Mouse (Mus musculus): ENCODE data around the gene Lmbrd1.
"Not testable (repeated sequence)": the region's sequence is repeated elsewhere in the genome, so short reads cannot be mapped to it uniquely, and the experiment has no call there.

Lmbrd1 gene

DNA sequence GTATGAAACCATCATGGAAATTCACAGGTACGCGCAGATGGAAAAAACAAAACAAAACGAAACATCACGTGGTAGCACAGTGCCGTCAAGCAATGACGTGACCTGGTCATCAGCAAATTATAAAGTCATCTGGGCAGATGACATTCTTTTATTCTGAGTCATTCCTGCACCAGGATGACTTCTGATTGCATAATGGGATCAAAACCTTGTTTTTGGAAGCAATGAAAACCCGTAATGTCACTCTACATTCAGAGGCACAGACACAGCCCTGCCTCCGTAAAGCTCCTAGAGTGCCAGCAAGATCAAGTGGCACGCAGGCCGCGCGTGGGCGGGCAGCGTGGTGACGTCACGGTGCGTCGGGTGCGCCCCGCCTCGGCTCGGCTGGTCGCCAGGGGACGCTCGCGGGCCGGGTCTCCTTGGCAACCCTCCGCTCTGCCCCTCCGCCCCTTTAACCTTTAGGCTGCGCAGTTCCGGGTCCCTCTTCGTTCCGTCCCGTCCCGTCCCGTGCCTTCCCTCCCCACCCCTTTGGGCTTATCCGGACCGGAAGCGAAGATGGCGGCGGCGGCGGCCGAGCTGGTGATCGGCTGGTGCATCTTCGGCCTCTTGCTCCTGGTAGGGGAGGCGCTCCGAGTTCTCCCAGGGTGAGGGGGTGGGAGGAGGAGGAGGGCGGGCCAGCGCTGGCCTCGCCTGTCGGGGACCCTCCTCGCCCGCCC is at the start of gene Lmbrd1:
Gene Lmbrd1 (plus strand): TSS at position 426 of the 713 bp plus-strand sequence.
- peak; percentile 94 for DNase-seq

GRCm38 (mm10) chr1:24633553-24634132 is 44.8 kb upstream of the Lmbrd1 start:
- peak; percentile 52 for DNase-seq

DNA sequence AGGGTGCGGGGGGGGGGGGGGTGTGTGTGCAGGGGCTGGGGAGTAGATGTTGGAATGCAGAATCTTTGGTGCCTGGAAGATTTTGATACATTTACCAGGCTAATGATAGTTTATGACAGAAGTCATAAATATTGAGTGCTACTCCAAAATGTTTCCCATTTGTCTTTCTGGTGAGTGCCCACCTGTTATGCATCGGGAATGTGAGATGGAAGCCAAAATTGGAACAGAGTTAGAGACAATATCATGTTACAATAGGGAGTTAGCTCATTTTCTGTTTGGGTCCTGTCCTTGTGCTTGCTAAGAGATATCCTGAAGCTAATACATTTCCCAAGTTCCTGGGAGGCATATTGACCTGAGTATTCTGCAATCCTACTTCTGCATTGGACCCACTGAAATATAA is 28.3 kb upstream of the Lmbrd1 start:
- no peak for DNase-seq

- no peak for DNase-seq
These were observed 18.5 kb upstream of the Lmbrd1 start for GRCm38 (mm10) chr1:24659914-24660313.

- not testable (repeated sequence) for DNase-seq
These were observed 17.8 kb upstream of the Lmbrd1 start for GRCm38 (mm10) chr1:24660662-24661061.

- DNase-seq, result no peak
These were observed 16.9 kb upstream of the Lmbrd1 start for GRCm38 (mm10) chr1:24661551-24661950.

- no peak for DNase-seq
These were observed 14.3 kb upstream of the Lmbrd1 start for GRCm38 (mm10) chr1:24664158-24664557.

- no peak for DNase-seq
These were observed 5.2 kb upstream of the Lmbrd1 start for GRCm38 (mm10) chr1:24673231-24673630.

- DNase-seq, result peak; percentile 26
These were observed 724 bp upstream of the Lmbrd1 start for GRCm38 (mm10) chr1:24677706-24678105.

GRCm38 (mm10) chr1:24679071-24679470 is 641 bp downstream of the Lmbrd1 start:
- DNase-seq, result no peak

GRCm38 (mm10) chr1:24680991-24681390 is 2.6 kb downstream of the Lmbrd1 start:
- no peak for DNase-seq

GRCm38 (mm10) chr1:24681946-24682345 is 3.5 kb downstream of the Lmbrd1 start:
- no peak for DNase-seq

- peak; percentile 47 for DNase-seq
These were observed 5.5 kb downstream of the Lmbrd1 start for GRCm38 (mm10) chr1:24683947-24684346.

- no peak for DNase-seq
These were observed 7.2 kb downstream of the Lmbrd1 start for GRCm38 (mm10) chr1:24685606-24686005.

DNA sequence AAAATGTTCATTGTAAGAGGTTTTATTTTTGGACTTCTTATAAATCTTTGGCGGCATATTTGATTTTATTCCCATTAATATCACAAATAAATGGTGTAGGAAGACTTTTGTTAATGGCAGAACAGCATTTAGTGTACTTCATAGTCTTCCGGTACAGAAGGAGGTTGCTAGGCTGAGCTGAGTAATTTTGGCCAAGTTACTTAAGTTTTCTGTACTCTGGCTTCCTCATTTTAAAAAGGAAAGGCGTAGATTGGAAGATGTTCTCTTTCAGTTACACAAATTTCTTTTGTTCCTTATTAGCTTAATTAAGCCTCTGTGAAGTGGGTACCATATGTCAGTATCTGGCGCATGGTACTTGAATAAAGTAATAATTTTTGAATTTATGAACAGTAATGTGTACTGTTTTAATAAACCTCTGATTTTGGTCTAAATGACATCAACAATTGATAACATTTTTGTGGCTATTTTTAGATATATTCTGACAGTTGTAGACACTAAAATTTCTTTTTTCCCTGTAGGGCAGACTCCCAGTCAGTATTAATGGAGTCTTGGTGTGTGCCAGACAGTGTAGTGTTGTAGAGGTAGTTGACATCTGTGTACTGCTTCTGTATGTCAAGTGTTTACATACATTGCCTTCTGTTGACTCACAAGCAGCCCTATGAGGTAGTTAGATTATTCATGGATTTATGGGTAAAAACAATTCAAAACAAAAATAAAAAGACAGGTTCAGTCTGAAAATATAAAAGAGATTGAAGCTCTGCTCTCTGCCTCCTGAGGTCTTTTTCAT is 8.0 kb downstream of the Lmbrd1 start:
- DNase-seq, result no peak

DNA sequence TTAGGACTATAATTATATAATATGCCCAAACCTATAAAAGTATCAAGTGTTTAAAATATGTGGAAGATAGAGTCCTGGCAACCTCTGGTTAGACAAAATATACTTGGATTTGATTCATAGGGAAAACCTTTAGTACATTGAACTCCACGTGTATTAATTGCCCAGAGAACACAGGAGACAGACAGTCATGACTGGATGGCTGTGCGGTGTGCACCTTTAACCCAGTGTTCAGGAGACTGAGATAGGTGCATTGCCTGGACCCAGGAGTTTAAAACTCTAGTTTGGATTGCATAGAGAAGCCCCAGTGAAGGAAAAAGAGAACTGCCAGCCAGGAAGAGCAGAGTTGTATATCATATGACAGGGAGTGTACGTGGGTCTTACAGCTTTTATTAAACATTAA is 19.2 kb downstream of the Lmbrd1 start:
- DNase-seq, result no peak

- DNase-seq, result no peak
These were observed 19.9 kb downstream of the Lmbrd1 start for GRCm38 (mm10) chr1:24698146-24698880.

GRCm38 (mm10) chr1:24699320-24699719 is 20.9 kb downstream of the Lmbrd1 start:
- DNase-seq, result peak; percentile 69

- no peak for DNase-seq
These were observed 21.8 kb downstream of the Lmbrd1 start for GRCm38 (mm10) chr1:24700241-24700640.

DNA sequence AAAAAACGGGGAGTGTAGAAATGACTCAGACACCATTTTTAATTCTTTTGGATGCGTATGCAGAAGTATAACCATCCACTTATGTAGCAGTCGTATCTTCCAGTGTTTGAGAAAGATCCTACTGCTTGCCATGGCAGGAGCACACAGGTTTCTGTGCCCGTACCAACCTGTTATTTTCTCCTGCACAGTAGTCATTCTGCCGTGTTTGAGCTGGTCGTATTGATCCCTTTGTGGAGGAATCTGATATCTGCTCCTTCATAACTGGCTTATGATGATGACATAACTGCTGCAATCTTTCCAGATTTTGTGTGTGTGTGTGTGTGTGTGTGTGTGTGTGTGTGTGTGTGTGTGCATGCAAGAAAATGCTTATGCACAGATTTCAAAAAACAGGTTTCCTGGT is 25.4 kb downstream of the Lmbrd1 start:
- DNase-seq, result no peak

- DNase-seq, result no peak
These were observed 37.9 kb downstream of the Lmbrd1 start for GRCm38 (mm10) chr1:24716301-24716700.

DNA sequence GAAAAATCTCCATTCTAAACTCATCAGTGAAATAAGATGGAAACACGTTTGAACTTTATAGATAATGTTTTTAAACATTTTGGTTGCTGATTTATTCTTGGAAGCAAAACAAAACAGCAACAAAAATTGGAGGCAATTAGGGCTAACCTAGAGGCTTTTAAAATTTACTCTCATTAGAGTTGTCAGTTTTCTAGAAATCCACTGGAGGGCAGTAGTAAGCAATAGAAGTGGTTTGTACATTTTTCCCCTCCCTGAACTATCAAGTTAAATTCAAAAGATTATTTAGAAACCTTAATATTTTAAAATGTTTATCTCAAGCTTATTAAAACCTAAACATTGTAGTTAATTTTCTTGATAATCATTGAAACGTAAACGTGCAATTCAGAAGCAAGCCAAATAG is 41.2 kb downstream of the Lmbrd1 start:
- no peak for DNase-seq

GRCm38 (mm10) chr1:24720209-24720608 is 41.8 kb downstream of the Lmbrd1 start:
- DNase-seq, result no peak
